Mouse (Mus musculus) embryonic facial prominence, embryonic 13.5 days (tissue): ENCODE measurements at regions not wholly inside any gene's neighbourhood (a gene's known extent, or its start where the extent isn't known, plus 50 kb on each side); places are given as distances from the start of the nearest gene placed in this dataset.

ENCODE experiments used
- ATAC-seq: fragments of 200-750 bp; cut with Nextera tagmentation; 2 replicates; pipeline ENCODE4 v1.8.0; 2017; ENCODE audit warnings: low read depth; ENCODE audit not compliant: insufficient number of reproducible peaks, insufficient read depth, low FRiP score, low TSS enrichment
- H3K27ac ChIP-seq: fragments of 300-500 bp; sonication (generic); 2 replicates; pipeline ENCODE4 v1.5.1; 2015; ENCODE audit warnings: moderate library complexity, mild to moderate bottlenecking, inconsistent platforms
- H3K27me3 ChIP-seq: fragments of 300-500 bp; sonication (generic); 2 replicates; pipeline ENCODE4 v1.6.1; 2015; ENCODE audit warnings: mild to moderate bottlenecking, inconsistent platforms
- H3K36me3 ChIP-seq: fragments of 300-500 bp; sonication (generic); 2 replicates; pipeline ENCODE4 v1.6.1; 2015; ENCODE audit warnings: mild to moderate bottlenecking, inconsistent platforms
- H3K4me1 ChIP-seq: fragments of 300-500 bp; sonication (generic); 2 replicates; pipeline ENCODE4 v1.6.1; 2015; ENCODE audit warnings: inconsistent platforms
- H3K4me2 ChIP-seq: fragments of 300-500 bp; sonication (generic); 2 replicates; pipeline ENCODE4 v1.6.1; 2015; ENCODE audit warnings: moderate library complexity, mild to moderate bottlenecking, inconsistent platforms
- H3K4me3 ChIP-seq: fragments of 300-500 bp; sonication (generic); 2 replicates; pipeline ENCODE4 v1.5.1; 2015; ENCODE audit warnings: mild to moderate bottlenecking, inconsistent platforms
- H3K9ac ChIP-seq: fragments of 300-500 bp; sonication (generic); 2 replicates; pipeline ENCODE4 v1.6.1; 2015; ENCODE audit warnings: mild to moderate bottlenecking, inconsistent platforms
- H3K9me3 ChIP-seq: fragments of 300-500 bp; sonication (generic); 2 replicates; pipeline ENCODE4 v1.6.1; 2016; ENCODE audit warnings: inconsistent platforms
- WGBS: fragments of 180-500 bp; shearing (Covaris S2); methylation state at CpG from one replicate; pipeline ENCODE4 v1.1.7; 2015; ENCODE audit warnings: mixed read lengths; 5-methylcytosine and 5-hydroxymethylcytosine counted together

DNA sequence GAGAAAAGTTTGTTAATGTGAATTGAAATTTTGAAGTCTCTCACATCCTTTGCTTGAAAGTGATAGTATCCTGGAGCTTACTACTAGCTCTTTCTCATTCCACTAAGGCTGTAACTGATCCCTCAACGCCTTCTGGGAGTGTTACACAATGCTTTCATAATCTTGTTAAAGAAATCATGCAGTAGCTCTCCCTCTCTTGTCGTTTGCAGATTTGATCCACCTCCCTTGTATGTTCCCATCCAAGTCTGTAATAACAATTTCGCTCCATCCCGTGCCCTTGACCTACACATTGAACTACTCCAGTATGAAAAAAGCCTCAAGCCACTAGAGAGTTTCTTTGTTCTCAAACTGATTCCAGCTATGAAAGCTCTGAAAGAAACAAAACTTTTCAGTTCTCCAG, 63.9 kb upstream of the Fibin start:
- ATAC-seq: no peak
- no peak overlapping the region for H3K27ac ChIP-seq
- H3K4me1 ChIP-seq: no peaks in the 10 kb centered on the region
- H3K9ac ChIP-seq: no peak overlapping the region
- no peaks in the 10 kb centered on the region for H3K27me3 ChIP-seq
- no peaks in the 10 kb centered on the region for H3K36me3 ChIP-seq
- H3K4me3 ChIP-seq: no peak overlapping the region
- H3K4me2 ChIP-seq: no peak overlapping the region
- H3K9me3 ChIP-seq: no peaks in the 10 kb centered on the region
- WGBS: 38% methylated on average over 4 of the region's 4 CpGs

DNA sequence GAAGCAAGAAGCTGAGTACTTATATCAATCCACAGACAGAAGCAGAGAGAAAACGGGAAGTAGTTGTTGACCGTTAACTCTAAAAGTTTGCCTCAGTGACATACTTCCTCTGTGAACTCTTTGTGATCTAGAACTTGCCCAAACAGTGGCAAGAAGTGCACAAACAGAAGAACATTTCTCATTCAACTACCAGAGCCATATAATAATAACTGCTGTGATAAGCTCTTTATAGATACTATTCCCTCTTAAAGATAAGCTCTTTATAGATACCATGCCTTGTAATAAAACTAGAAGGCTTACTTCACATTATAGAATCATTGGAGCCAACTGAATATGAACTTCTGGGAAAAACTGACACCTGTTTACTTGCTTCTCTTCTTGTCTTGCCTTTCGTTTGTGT, 89.7 kb upstream of the Fibin start:
- Histone ChIP-seq H3K27me3 (no peaks in the 10 kb centered on the region; the same call in 1 of the 2 replicates), H3K4me3 (no peak overlapping the region), H3K4me1 (no peaks in the 10 kb centered on the region), H3K27ac (no peak overlapping the region), H3K4me2 (no peak overlapping the region), H3K36me3 (no peaks in the 10 kb centered on the region), H3K9ac (no peak overlapping the region), H3K9me3 (no peaks in the 10 kb centered on the region)
- ATAC-seq: no peak
- WGBS: 85% methylated on average over 3 of the region's 3 CpGs

GRCm38 (mm10) chr2:110472307-110472995, 109.5 kb upstream of the Fibin start:
- H3K9ac ChIP-seq: no peak overlapping the region
- no peak overlapping the region for H3K4me3 ChIP-seq
- WGBS: 74% methylated on average over 3 of the region's 3 CpGs
- no peak overlapping the region for H3K4me2 ChIP-seq
- ATAC-seq: no peak
- H3K27ac ChIP-seq: 0 out of 2 replicates have a peak overlapping the region, but pooled peaks have one; percentile 39
- H3K36me3 ChIP-seq: no peaks in the 10 kb centered on the region
- no peaks in the 10 kb centered on the region for H3K27me3 ChIP-seq
- H3K9me3 ChIP-seq: no peaks in the 10 kb centered on the region
- H3K4me1 ChIP-seq: no peaks in the 10 kb centered on the region

- no peaks in the 10 kb centered on the region for H3K27me3 ChIP-seq
- no peak overlapping the region for H3K9ac ChIP-seq
- H3K27ac ChIP-seq: no peak overlapping the region
- no peaks in the 10 kb centered on the region for H3K9me3 ChIP-seq
- no peaks in the 10 kb centered on the region for H3K36me3 ChIP-seq
- H3K4me1 ChIP-seq: no peaks in the 10 kb centered on the region
- ATAC-seq: no peak
- H3K4me2 ChIP-seq: no peak overlapping the region
- WGBS: 60% methylated on average over 5 of the region's 5 CpGs
- H3K4me3 ChIP-seq: no peak overlapping the region
Measured at GRCm38 (mm10) chr2:110476591-110476990, 113.6 kb upstream of the Fibin start.

GRCm38 (mm10) chr2:110481327-110481726, 115.8 kb upstream of the Slc5a12 start:
- WGBS: 38% methylated on average over 2 of the region's 2 CpGs
- H3K4me2 ChIP-seq: no peak overlapping the region
- no peak for ATAC-seq
- no peaks in the 10 kb centered on the region for H3K9me3 ChIP-seq
- H3K4me1 ChIP-seq: peaks cover 4% of the 10 kb centered on the region
- H3K9ac ChIP-seq: no peak overlapping the region
- H3K36me3 ChIP-seq: no peaks in the 10 kb centered on the region
- no peak overlapping the region for H3K4me3 ChIP-seq
- no peak overlapping the region for H3K27ac ChIP-seq
- H3K27me3 ChIP-seq: no peaks in the 10 kb centered on the region

DNA sequence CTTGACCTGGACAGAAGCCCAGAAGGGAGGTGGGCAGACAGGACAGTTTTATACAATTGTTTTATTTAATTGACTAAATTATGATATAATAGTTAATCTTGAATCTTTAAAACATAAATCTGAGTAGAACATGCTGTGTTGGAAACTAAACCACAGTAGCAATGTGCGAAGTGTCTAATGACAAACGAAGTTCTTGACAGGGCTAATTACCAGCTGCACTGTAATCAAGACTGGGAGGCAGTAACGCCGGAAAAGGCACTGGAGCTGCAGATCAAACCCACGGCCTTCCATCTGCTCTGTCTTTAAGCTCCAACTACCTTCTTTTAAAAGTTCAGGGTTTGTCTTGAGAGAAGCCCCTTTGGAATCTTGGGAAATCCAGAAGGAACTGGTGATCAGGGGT, 110.9 kb upstream of the Slc5a12 start:
- H3K27ac ChIP-seq: peak overlapping the region; percentile 72
- no peaks in the 10 kb centered on the region for H3K27me3 ChIP-seq
- no peak for ATAC-seq
- no peaks in the 10 kb centered on the region for H3K9me3 ChIP-seq
- WGBS: 33% methylated on average over 5 of the region's 5 CpGs
- no peak overlapping the region for H3K4me2 ChIP-seq
- H3K9ac ChIP-seq: no peak overlapping the region
- no peaks in the 10 kb centered on the region for H3K36me3 ChIP-seq
- peaks cover 13% of the 10 kb centered on the region for H3K4me1 ChIP-seq
- H3K4me3 ChIP-seq: no peak overlapping the region

- ATAC-seq: 0 out of 2 replicates have a peak, but pooled peaks have one; percentile 3
- Histone ChIP-seq H3K9me3 (no peaks in the 10 kb centered on the region), H3K4me3 (no peak overlapping the region), H3K4me1 (peaks cover 13% of the 10 kb centered on the region), H3K27ac (0 out of 2 replicates have a peak overlapping the region, but pooled peaks have one; percentile 24), H3K9ac (no peak overlapping the region), H3K4me2 (no peak overlapping the region), H3K36me3 (no peaks in the 10 kb centered on the region), H3K27me3 (no peaks in the 10 kb centered on the region)
- 26% methylated on average over 4 of the region's 4 CpGs for WGBS
Measured at GRCm38 (mm10) chr2:110486724-110487123, 110.4 kb upstream of the Slc5a12 start.

GRCm38 (mm10) chr2:110487950-110488349, 109.1 kb upstream of the Slc5a12 start:
- no peak overlapping the region for H3K9ac ChIP-seq
- no peaks in the 10 kb centered on the region for H3K36me3 ChIP-seq
- H3K4me2 ChIP-seq: no peak overlapping the region
- 80% methylated on average over 7 of the region's 7 CpGs for WGBS
- ATAC-seq: no peak
- H3K4me1 ChIP-seq: peaks cover 13% of the 10 kb centered on the region
- no peak overlapping the region for H3K4me3 ChIP-seq
- H3K27me3 ChIP-seq: no peaks in the 10 kb centered on the region
- no peaks in the 10 kb centered on the region for H3K9me3 ChIP-seq
- no peak overlapping the region for H3K27ac ChIP-seq

DNA sequence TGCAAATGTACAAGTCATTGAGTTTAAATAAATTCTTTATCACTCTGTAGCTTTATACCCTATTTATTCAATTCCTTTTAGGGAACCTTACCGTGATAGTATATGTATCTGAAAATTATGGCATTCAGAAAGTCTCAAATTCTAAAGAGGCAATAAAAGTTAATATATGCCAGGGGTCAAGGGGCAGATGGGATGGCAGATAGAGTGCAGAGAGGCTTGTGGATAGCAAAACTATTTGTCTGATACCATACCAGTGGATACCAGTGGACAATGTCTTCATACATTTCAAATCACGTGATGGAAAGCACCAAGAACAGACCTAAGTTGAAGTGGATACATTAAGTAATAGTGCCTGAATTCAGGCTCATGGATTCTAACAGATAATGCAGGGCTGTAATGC, 95.3 kb upstream of the Slc5a12 start:
- Histone ChIP-seq H3K4me3 (no peak overlapping the region), H3K4me1 (0 out of 2 replicates have a peak, but pooled peaks cover 2% of the 10 kb centered on the region), H3K4me2 (no peak overlapping the region), H3K9me3 (no peaks in the 10 kb centered on the region), H3K27ac (no peak overlapping the region), H3K27me3 (no peaks in the 10 kb centered on the region), H3K9ac (no peak overlapping the region), H3K36me3 (no peaks in the 10 kb centered on the region)
- no peak for ATAC-seq
- WGBS: 77% methylated on average over 2 of the region's 2 CpGs

GRCm38 (mm10) chr2:110508162-110508748, 88.8 kb upstream of the Slc5a12 start:
- Histone ChIP-seq H3K4me1 (peaks cover 5% of the 10 kb centered on the region; the same call in 1 of the 2 replicates), H3K9ac (no peak overlapping the region)

GRCm38 (mm10) chr2:110523173-110523803, 73.8 kb upstream of the Slc5a12 start:
- Histone ChIP-seq H3K4me3 (no peak overlapping the region), H3K36me3 (no peaks in the 10 kb centered on the region), H3K9ac (no peak overlapping the region), H3K4me2 (no peak overlapping the region), H3K27me3 (no peaks in the 10 kb centered on the region), H3K4me1 (peaks cover 3% of the 10 kb centered on the region; the same call in 1 of the 2 replicates), H3K27ac (no peak overlapping the region), H3K9me3 (no peaks in the 10 kb centered on the region)
- WGBS: 44% methylated on average over 7 of the region's 7 CpGs
- ATAC-seq: no peak

More at GRCm38 (mm10) chr2:110508162-110508748, 88.8 kb upstream of the Slc5a12 start:
- no peaks in the 10 kb centered on the region for H3K36me3 ChIP-seq
- no peak for ATAC-seq
- no peak overlapping the region for H3K4me2 ChIP-seq
- no peak overlapping the region for H3K4me3 ChIP-seq
- H3K27me3 ChIP-seq: no peaks in the 10 kb centered on the region
- no peaks in the 10 kb centered on the region for H3K9me3 ChIP-seq
- H3K27ac ChIP-seq: no peak overlapping the region
- WGBS: 81% methylated on average over 3 of the region's 3 CpGs

GRCm38 (mm10) chr2:110528191-110528590, 68.9 kb upstream of the Slc5a12 start:
- WGBS: 12% methylated on average over 3 of the region's 3 CpGs
- no peaks in the 10 kb centered on the region for H3K36me3 ChIP-seq
- H3K27ac ChIP-seq: peak overlapping the region; percentile 39
- H3K9ac ChIP-seq: no peak overlapping the region
- no peak overlapping the region for H3K4me2 ChIP-seq
- no peak overlapping the region for H3K4me3 ChIP-seq
- ATAC-seq: peak; percentile 67; the same call in 1 of the 2 replicates
- H3K4me1 ChIP-seq: no peaks in the 10 kb centered on the region; the same call in 1 of the 2 replicates
- no peaks in the 10 kb centered on the region for H3K27me3 ChIP-seq
- H3K9me3 ChIP-seq: no peaks in the 10 kb centered on the region
